Mouse (Mus musculus): ENCODE data around the gene Sirpb1a. TPM values are rescaled to one million over a fixed set of nuclear protein-coding genes. Genes with fewer than 3 reads are reported as not detected.
"Not testable (repeated sequence)": the region's sequence is repeated elsewhere in the genome, so short reads cannot be mapped to it uniquely, and the experiment has no call there.

Sirpb1a gene
- total RNA-seq (2017) = 33.1 and 41.5 TPM in 2 replicates

DNA sequence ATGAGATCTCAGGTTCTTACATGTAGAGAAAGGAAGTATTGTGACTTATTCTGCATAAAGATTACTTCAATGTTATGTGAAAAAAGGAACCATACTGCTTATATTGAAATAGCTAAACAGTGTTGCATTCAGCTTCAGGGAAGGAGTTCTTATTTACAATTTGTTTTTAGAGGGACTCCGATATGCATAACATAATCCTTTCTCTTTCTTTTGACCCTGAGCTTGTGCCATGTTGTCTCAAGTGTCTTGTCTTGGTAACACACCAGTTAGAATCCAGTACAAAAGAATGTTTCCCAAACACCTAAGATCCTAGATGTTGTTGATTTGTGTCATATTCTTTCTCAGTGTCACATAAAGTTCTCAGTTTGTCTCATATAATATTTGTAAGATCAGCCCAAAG, at the start of gene Sirpb1a:
TSS of gene Sirpb1a (minus strand) at position 74 of the 400 bp plus-strand sequence.
- ATAC-seq (ENCODE audit: extremely low read depth, insufficient number of reproducible peaks, low FRiP score, poor library complexity, severe bottlenecking) = 0 out of 2 replicates have a peak, but pooled peaks have one; percentile 20

DNA sequence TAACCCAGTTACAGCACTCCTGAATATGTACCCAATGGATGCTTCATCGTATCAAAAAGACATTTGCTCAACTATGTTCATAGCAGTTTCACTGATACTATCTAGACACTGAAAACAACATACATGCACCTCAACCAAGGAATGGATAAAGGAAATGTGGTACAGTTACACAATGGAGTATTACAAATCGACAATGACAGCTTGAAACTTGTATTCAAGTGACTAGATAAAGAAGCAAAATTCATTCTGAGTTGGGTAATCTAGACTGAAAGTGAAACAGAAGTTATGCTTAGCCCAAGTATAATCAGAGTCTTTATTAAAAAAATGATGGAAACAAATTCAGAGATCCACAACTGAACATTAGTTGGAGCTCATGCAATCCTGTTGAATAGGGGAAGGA, 48.5 kb upstream of the Sirpb1a start:
- ATAC-seq (ENCODE audit: extremely low read depth, insufficient number of reproducible peaks, low FRiP score, poor library complexity, severe bottlenecking) = not testable (repeated sequence)

DNA sequence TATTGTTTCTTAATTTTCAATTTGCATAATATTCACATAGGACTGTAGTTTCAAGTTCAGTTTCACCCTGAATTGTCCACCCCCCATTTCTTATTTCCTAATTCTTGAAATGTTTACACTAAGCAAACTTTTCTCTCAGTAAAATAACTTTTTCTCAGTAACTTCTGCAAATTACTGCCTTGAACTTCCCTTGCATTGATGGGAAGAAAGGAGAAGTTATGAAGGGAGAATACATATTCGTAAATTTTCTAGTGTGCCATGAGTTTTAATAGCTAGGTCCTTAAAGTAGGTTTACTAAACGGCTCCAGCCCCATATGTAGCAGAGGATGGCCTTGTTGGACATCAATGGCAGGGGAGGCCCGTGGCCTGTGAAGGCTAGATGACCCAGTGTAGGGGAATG, 43.8 kb upstream of the Sirpb1a start:
- not testable (repeated sequence) for ATAC-seq (ENCODE audit: extremely low read depth, insufficient number of reproducible peaks, low FRiP score, poor library complexity, severe bottlenecking)

DNA sequence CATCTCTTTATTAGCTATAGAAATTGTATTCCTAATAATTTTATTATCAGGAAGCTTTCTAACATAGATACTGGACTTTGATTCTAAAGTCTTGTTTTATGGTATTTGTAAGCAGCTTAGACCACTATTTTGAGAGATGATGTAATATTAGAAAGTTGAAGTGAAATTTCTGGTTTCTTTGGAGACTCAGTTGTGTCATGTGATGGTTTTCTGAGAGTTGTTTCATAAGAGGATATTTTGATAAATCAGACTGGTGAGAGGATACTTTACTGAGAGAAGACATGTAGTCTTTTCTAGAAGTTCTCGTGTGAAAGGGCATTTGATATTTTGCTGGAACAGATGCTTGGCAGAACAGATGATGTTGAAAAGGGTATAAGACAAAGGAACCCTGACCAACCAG, 17.6 kb upstream of the Sirpb1a start:
- not testable (repeated sequence) for ATAC-seq (ENCODE audit: extremely low read depth, insufficient number of reproducible peaks, low FRiP score, poor library complexity, severe bottlenecking)

DNA sequence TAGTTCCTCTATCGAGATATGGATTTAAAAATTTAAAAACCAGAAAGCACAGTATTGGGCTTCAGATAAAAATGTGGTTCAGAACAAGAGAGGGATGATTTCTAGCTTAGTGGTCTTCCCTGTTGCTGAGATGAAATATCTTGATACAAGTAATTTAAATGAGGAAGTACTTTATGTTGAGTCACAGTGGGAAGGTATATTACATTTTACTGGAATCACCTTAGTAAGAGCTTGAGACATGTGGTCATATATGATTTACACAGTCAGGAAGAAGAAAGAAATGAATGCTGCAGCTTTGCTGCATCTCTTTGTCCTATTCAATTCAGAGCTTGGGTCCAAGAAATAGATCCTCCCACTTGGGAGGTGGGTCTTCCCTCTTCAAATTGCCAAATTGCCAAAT, 13.5 kb upstream of the Sirpb1a start:
- ATAC-seq (ENCODE audit: extremely low read depth, insufficient number of reproducible peaks, low FRiP score, poor library complexity, severe bottlenecking) = peak; percentile 84

DNA sequence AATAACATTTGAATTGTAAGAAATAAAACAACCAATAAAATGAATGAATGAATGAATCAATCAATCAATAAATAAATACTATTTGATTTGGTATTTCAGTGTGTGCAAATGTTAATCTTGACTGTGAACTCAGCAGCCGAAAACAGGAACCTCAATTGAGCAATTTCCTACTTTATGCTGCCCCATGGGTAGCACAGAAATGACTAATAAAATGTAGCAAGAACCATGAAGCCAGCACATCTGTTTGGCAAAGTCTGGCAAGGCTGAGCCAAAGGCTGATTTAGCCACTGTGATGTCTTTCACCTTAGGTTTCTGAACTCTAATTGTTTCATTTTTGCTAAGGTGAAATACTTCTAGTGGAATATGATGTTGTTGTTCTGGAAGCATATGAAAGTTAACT, 1.6 kb upstream of the Sirpb1a start:
- ATAC-seq (ENCODE audit: extremely low read depth, insufficient number of reproducible peaks, low FRiP score, poor library complexity, severe bottlenecking) = peak; percentile 99

DNA sequence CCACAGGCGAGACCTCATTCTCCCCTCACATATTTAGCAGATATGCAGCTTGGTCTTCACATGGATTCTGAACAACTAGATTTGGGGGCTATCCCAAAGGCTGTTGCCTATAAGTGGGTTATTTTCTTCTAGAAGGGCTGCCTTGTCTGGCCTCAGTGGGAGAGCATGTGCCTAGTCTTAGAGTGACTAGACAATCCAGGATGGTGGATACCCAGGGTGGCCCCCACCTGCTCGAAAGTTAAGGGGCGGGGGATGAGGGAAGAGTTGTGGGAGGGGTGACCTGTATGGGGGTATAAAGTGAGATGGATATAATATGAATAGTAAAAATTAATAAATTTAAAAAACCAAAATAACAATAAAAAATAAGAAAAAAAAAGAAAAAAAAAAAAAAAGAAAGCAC, 70.6 kb downstream of the Sirpb1a start:
- ATAC-seq (ENCODE audit: extremely low read depth, insufficient number of reproducible peaks, low FRiP score, poor library complexity, severe bottlenecking) = not testable (repeated sequence)

DNA sequence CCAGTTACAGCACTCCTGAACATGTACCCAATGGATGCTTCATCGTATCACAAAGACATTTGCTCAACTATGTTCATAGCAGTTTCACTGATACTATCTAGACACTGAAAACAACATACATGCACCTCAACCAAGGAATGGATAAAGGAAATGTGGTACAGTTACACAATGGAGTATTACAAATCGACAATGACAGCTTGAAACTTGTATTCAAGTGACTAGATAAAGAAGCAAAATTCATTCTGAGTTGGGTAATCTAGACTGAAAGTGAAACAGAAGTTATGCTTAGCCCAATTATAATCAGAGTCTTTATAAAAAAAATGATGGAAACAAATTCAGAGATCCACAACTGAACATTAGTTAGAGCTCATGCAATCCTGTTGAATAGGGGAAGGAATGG, 76.0 kb downstream of the Sirpb1a start:
- not testable (repeated sequence) for ATAC-seq (ENCODE audit: extremely low read depth, insufficient number of reproducible peaks, low FRiP score, poor library complexity, severe bottlenecking)

DNA sequence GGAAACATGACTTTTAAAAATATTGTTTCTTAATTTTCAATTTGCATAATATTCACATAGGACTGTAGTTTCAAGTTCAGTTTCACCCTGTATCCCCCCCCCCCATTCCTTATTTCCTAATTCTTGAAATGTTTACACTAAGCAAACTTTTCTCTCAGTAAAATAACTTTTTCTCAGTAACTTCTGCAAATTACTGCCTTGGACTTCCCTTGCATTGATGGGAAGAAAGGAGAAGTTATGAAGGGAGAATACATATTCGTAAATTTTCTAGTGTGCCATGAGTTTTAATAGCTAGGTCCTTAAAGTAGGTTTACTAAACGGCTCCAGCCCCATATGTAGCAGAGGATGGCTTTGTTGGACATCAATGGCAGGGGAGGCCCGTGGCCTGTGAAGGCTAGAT, 80.7 kb downstream of the Sirpb1a start:
- ATAC-seq (ENCODE audit: extremely low read depth, insufficient number of reproducible peaks, low FRiP score, poor library complexity, severe bottlenecking) = not testable (repeated sequence)

DNA sequence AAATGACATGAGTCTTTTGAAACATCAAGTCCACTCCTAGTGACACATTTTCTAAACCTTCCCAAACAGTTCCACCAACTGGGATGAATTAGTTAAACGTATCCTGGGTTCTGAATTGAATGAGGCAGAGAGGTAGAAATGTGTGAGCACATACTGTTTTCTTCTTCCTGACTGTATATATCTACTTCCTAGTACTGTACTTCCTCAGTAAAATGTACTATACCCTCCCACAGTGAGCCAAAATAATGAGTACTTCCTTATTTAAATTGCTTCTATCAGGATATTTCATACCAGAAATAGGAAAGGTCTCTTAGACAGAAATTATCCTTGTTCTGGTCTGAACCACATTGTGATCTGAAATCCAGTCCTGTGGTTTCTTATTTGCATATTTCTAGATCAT, 86.0 kb downstream of the Sirpb1a start:
- peak; percentile 56; the same call in 1 of the 2 replicates for ATAC-seq (ENCODE audit: extremely low read depth, insufficient number of reproducible peaks, low FRiP score, poor library complexity, severe bottlenecking)

DNA sequence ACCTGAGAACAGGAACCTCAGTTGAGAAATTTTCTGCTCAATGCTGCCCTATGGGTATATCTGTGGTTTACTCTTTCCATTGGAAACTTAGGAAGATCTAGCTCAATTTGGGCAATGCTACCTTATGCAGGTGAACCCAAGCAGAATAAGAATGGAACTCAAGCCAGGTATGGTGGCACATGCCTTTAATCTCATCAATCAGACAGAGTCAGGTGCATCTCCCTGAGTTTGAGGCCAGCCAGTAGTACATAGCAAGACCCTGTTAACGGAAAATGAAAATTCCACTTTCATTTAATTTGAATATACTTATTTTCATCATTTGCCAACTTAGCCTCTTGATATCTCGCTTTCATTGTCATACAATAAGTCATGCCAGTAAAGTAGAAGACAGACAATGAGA, 92.1 kb downstream of the Sirpb1a start:
- ATAC-seq (ENCODE audit: extremely low read depth, insufficient number of reproducible peaks, low FRiP score, poor library complexity, severe bottlenecking) = no peak

DNA sequence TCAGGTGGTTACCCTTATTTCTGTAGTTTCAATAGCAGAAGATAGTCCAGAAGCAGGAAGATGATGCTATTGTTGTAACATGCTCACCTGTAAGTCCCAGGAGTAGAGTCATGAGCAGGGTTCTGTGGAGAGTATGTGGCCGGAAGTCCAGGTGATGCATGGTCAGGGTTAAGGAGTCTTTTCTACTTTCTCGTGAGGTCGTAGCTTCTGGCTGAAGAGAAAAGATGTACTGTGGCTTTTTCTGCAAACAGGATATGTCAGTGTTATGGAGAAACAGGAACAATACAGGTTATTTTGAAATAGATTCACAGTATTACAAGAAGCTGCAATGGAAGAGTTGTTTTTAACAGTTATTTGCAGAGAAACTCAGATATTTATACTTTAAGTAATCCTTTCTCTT, 94.3 kb downstream of the Sirpb1a start, which contains the start of gene Gm9733:
TSS of gene Gm9733 (minus strand) at position 240 of the 400 bp plus-strand sequence.
- peak; percentile 70 for ATAC-seq (ENCODE audit: extremely low read depth, insufficient number of reproducible peaks, low FRiP score, poor library complexity, severe bottlenecking)

DNA sequence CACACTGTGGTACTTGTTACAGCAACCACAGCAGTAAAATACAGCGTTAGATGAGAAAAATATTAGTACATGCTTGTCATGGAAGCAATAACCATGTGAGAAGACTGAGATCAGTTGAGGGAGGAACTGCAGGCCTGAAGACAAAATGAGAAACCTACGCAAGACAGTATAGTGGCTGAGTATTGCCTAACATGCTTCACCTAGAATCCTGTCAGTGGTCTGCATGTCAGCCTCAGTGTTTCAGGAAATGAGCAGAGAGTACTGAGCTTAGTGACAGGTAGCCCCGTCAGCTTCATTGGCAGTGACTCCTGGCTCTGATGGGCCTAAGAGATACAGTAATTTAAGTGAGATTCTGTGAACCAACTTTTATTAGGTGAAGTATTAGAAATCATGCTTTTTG, 94.8 kb downstream of the Sirpb1a start:
- ATAC-seq (ENCODE audit: extremely low read depth, insufficient number of reproducible peaks, low FRiP score, poor library complexity, severe bottlenecking) = peak; percentile 75

DNA sequence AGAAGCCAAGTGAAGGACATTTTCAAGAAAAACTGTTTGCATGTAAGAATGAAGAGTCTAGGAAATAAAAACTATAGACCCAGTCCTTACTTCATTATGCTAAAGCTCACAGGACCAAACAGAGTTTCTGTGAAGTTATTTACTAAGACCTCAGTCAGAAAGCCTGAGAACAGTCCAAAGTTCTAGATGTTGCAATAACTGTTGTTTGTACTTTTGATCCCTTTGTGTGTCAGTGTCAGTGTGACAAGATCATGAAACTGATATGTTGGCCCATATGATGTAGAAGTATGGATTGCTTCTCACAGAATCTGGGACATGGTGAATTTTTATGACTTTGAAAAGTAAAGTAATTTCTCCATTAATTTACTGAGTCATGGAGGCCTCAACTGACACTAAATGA, 96.8 kb downstream of the Sirpb1a start:
- ATAC-seq (ENCODE audit: extremely low read depth, insufficient number of reproducible peaks, low FRiP score, poor library complexity, severe bottlenecking) = no peak

Other genes starting within 250 kb of the Sirpb1a start
- gene Gm9733, start 94.2 kb downstream of the Sirpb1a start, total RNA-seq (2017) = 32.9 and 44.5 TPM in 2 replicates
- 173 and 213 TPM in 2 replicates for gene Sirpb1b, start 148.5 kb upstream of the Sirpb1a start, total RNA-seq (2017)

Measured in neutrophil, adult 5-6 weeks (primary cell).